Mouse (Mus musculus) forebrain, embryonic 15.5 days (tissue): ENCODE measurements around the gene Guca2b. TPM values are rescaled to one million over a fixed set of nuclear protein-coding genes. Genes with fewer than 3 reads are reported as not detected.
A peak's percentile ranks its signal among the peaks of the same experiment; 100 is the strongest.

Experiments
- ATAC-seq: fragments of 200-750 bp; cut with Nextera tagmentation; replicated peaks from 2 replicates; pipeline ENCODE4 v1.8.0; 2017; ENCODE audit warnings: mild to moderate bottlenecking, moderate TSS enrichment, moderate library complexity
- H3K27ac ChIP-seq: fragments of 300-500 bp; sonication (generic); replicated peaks from 2 replicates; pipeline ENCODE4 v1.5.1; 2015; ENCODE audit warnings: mild to moderate bottlenecking, inconsistent platforms
- H3K27me3 ChIP-seq: fragments of 300-500 bp; sonication (generic); 2 replicates; pipeline ENCODE4 v1.6.1; 2015; ENCODE audit warnings: inconsistent platforms
- H3K36me3 ChIP-seq: fragments of 300-500 bp; sonication (generic); 2 replicates; pipeline ENCODE4 v1.6.1; 2015; ENCODE audit warnings: mild to moderate bottlenecking, inconsistent platforms
- H3K4me1 ChIP-seq: fragments of 300-500 bp; sonication (generic); 2 replicates; pipeline ENCODE4 v1.6.1; 2015; ENCODE audit warnings: inconsistent platforms
- H3K4me2 ChIP-seq: fragments of 300-500 bp; sonication (generic); replicated peaks from 2 replicates; pipeline ENCODE4 v1.6.1; 2015; ENCODE audit warnings: mild to moderate bottlenecking, inconsistent platforms
- H3K4me3 ChIP-seq: fragments of 300-500 bp; sonication (generic); 2 replicates; pipeline ENCODE4 v1.5.1; 2015; ENCODE audit warnings: mild to moderate bottlenecking, inconsistent platforms
- H3K9ac ChIP-seq: fragments of 300-500 bp; sonication (generic); replicated peaks from 2 replicates; pipeline ENCODE4 v1.6.1; 2015; ENCODE audit warnings: mild to moderate bottlenecking, inconsistent platforms
- H3K9me3 ChIP-seq: fragments of 300-500 bp; sonication (generic); 2 replicates; pipeline ENCODE4 v1.6.1; 2016; ENCODE audit warnings: inconsistent platforms
- WGBS: fragments of 180-500 bp; shearing (Covaris S2); methylation state at CpG from one replicate; pipeline ENCODE4 v1.1.7; 2015; ENCODE audit warnings: mixed read lengths; 5-methylcytosine and 5-hydroxymethylcytosine counted together
- polyA plus RNA-seq: library from polyadenylated mRNA; unstranded; fragments of >200 nt; fragmentation: Nextera tagmentation; extraction: Ambion mirVana; gene quantifications from 2 replicates; pipeline ENCODE4 v1.2.1, GENCODE M21; 2015

The Guca2b gene
- polyA plus RNA-seq: not detected in 2 replicates

DNA sequence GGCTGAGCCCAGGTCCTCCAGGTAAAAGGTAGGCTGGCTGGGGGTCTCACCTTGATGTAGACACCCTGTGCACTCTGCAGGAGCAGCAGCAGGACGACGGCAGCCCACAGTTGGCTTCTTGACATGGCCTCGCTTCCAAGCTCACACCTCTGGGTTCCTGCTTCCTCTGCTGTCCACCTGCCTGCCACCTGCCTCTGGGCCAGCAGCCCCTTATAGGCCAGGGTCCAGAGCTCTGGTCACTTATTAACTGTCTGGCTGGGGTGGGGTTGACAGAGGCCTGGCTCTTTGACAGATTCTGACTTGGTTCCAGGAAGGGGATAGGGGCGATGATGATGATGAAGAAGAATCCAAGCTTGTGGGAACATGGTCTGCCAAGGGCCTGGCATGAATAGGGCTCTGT, at the start of gene Guca2b:
TSS of gene Guca2b (minus strand) at position 224 of the 400 bp plus-strand sequence.
- Histone ChIP-seq H3K9me3 (no peaks in the 10 kb centered on the region), H3K4me1 (no peaks in the 10 kb centered on the region), H3K27ac (no peak within 1 kb of the TSS), H3K4me2 (no peak within 1 kb of the TSS), H3K4me3 (no peak within 1 kb of the TSS), H3K27me3 (no peaks in the 10 kb centered on the region), H3K9ac (no peak within 1 kb of the TSS), H3K36me3 (no peaks in the 10 kb centered on the region)
- no peak for ATAC-seq
- WGBS: 90% methylated on average over 4 of the region's 4 CpGs

DNA sequence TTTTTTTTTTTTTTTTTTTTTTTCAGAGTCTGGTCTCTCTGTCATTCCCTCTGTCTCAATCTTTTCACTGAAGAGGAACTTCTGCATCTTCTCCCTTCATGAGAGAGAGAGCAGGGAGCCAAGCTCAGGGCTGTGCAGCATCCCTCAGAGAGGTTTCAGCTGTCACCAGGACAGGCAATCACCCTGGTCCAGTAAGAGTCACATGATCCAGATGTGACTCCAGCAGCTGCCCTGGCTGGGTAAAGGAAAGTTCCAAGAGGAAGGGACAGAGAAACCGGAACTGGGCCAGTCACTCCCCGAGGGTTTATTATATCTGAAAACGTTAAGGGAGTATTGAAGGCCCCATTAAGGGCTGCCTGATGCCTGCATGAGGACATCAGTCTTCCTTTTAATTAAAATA, 49.0 kb upstream of the Guca2b start:
- no peaks in the 10 kb centered on the region for H3K4me1 ChIP-seq
- no peak overlapping the region for H3K4me3 ChIP-seq
- H3K4me2 ChIP-seq: no peak overlapping the region
- no peak for ATAC-seq
- no peaks in the 10 kb centered on the region for H3K9me3 ChIP-seq
- H3K27ac ChIP-seq: no peak overlapping the region
- H3K27me3 ChIP-seq: no peaks in the 10 kb centered on the region
- WGBS: 6% methylated on average over 3 of the region's 3 CpGs
- H3K36me3 ChIP-seq: no peaks in the 10 kb centered on the region
- H3K9ac ChIP-seq: no peak overlapping the region

DNA sequence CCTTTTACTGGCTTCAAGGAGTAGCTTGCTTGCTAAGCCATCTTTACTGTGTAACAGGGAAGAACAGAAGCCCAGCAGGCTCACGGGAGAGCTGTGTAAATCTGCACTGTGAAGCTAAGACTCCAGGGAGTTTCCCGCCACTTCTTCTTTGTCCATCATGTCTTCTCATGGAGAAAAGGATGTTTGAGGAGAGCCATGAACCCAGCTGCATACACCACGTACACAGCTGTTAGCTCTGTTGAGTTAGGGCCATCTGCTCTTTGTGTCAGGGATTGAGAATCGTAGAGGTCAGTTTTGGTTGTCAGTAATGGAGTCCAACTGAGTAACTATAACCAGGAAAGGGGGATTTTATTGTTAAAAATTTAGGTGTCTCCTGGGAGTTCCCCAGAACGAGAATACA, 48.6 kb upstream of the Guca2b start:
- H3K4me3 ChIP-seq: no peak overlapping the region
- no peak overlapping the region for H3K9ac ChIP-seq
- H3K4me2 ChIP-seq: no peak overlapping the region
- H3K9me3 ChIP-seq: no peaks in the 10 kb centered on the region
- ATAC-seq: no peak
- H3K36me3 ChIP-seq: no peaks in the 10 kb centered on the region
- H3K27me3 ChIP-seq: no peaks in the 10 kb centered on the region
- 59% methylated on average over 5 of the region's 5 CpGs for WGBS
- no peaks in the 10 kb centered on the region for H3K4me1 ChIP-seq
- no peak overlapping the region for H3K27ac ChIP-seq

DNA sequence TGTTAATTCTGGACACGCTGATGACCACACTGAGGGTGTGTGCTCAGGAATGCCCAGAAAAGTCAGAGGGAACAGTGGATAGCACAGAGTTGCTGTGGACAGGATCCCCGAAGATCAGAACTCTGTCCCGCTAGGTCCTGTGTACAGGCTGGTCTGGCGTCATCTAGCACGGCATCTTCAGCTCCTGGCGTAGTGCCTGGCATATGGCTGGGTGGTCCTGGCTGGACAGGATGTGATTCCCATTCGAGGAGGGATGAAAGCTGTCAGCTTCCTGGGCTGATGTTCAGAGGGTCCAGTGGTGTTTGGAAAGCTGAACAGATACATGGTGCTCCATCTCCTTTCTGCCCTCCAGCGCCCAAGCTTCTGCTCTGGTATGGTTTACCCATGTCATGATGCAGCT, 45.2 kb upstream of the Guca2b start:
- 87% methylated on average over 8 of the region's 8 CpGs for WGBS
- no peak overlapping the region for H3K4me3 ChIP-seq
- no peaks in the 10 kb centered on the region for H3K36me3 ChIP-seq
- H3K4me1 ChIP-seq: no peaks in the 10 kb centered on the region
- ATAC-seq: no peak
- H3K4me2 ChIP-seq: no peak overlapping the region
- no peak overlapping the region for H3K27ac ChIP-seq
- no peaks in the 10 kb centered on the region for H3K27me3 ChIP-seq
- no peak overlapping the region for H3K9ac ChIP-seq
- no peaks in the 10 kb centered on the region for H3K9me3 ChIP-seq

DNA sequence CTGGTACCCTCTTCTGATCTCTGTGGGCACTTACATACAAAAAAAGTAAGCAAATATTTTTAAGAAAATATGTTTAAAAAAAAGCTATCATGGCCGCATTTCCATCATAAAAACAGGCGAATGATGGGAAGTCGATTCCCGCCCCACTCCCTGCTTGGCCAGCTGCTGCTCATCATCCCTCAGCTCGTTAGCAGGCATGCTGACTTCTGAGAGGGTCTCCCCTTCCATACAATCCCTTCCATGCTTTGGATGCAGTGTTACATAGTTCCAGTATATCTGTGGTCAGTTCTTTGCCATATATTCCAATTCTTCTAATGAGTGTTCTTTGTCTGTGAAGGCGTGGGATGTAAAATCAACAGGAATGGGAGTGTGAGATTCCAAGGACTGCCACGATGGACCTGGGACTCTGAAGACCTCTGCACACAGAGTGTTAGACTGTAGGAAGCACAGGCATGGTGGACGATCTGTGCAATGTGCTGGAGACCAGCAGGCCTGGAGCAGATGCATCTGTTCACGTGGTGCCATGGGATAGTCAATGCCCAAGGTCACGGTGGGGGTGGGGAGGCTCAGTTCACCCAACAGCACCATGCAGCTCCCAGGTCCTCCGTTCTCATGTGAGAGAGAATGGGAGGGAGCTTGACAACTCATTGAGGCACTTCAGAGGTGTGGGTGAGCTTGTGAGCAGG, 42.7 kb upstream of the Guca2b start:
- Histone ChIP-seq H3K27ac (no peak overlapping the region), H3K4me2 (no peak overlapping the region), H3K9ac (no peak overlapping the region), H3K4me3 (no peak overlapping the region), H3K4me1 (no peaks in the 10 kb centered on the region), H3K27me3 (no peaks in the 10 kb centered on the region), H3K9me3 (no peaks in the 10 kb centered on the region), H3K36me3 (no peaks in the 10 kb centered on the region)
- no peak for ATAC-seq
- 89% methylated on average over 11 of the region's 11 CpGs for WGBS

DNA sequence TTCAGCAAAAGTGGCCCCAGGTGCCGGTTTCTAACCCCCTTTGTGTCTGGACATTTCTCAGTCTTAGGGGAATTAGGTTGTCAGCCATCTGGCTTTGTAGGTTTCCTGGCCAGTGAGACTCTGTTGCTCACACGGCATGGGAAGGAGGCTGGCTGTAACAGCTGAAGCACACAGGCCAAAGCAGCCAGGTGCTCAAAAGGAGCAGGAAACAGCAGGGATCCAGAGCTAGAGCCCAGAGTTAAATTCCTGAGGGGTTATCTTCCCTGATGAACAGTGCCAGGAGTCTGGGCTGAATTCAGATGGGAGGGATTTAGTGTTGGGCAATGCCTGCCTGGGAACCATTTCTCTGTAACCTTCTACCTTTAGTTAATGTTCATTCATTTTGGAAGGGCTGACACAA, 39.6 kb upstream of the Guca2b start:
- ATAC-seq: no peak
- H3K4me2 ChIP-seq: no peak overlapping the region
- WGBS: 46% methylated on average over 2 of the region's 2 CpGs
- H3K27ac ChIP-seq: no peak overlapping the region
- H3K9me3 ChIP-seq: no peaks in the 10 kb centered on the region
- no peak overlapping the region for H3K4me3 ChIP-seq
- no peaks in the 10 kb centered on the region for H3K36me3 ChIP-seq
- no peaks in the 10 kb centered on the region for H3K27me3 ChIP-seq
- H3K9ac ChIP-seq: no peak overlapping the region
- H3K4me1 ChIP-seq: no peaks in the 10 kb centered on the region

DNA sequence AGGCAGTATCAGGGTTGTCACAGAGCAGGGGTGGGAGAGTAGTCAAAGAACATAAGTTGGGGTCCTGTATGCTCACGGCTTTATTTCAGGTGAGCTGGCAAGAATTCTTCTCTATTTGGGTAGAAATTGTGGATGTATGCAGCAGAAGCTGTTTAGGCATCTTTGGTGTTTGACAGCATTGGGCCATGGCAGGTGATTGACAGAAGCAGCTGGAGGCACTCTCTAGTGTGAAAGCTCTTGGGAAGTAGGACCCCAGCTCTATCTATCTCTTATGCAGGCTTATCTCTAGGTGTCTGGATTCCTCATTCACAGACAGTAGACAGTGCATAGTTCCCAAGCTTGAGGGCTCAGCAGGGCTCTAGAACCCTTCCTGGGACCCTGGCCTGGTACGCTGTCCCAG, 27.0 kb upstream of the Guca2b start:
- no peaks in the 10 kb centered on the region for H3K4me1 ChIP-seq
- WGBS: 92% methylated on average over 2 of the region's 2 CpGs
- no peak overlapping the region for H3K4me3 ChIP-seq
- no peak overlapping the region for H3K9ac ChIP-seq
- H3K9me3 ChIP-seq: no peaks in the 10 kb centered on the region
- no peaks in the 10 kb centered on the region for H3K27me3 ChIP-seq
- no peak overlapping the region for H3K27ac ChIP-seq
- H3K4me2 ChIP-seq: no peak overlapping the region
- no peaks in the 10 kb centered on the region for H3K36me3 ChIP-seq
- no peak for ATAC-seq

DNA sequence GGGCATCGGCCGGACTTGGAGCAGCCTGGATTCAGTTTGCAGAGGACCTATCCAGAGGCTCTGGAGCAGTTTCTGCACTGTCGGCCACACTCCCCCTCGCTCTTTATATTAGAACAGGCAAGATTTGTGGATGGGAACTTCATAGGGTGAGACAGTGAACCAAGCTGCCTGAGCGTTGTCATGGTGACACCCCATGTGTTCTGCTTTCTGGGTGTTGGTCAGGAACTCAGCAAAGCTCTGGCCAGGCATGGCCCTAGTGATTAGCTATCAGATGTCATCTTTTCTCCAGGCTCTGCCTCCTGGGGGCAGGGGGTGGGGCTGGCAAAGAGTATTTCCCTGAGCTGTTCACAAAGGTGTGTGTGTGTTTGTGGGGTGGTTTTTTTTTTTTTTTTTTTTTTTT, 23.8 kb upstream of the Guca2b start:
- Histone ChIP-seq H3K4me3 (no peak overlapping the region), H3K27ac (no peak overlapping the region), H3K36me3 (no peaks in the 10 kb centered on the region), H3K27me3 (no peaks in the 10 kb centered on the region), H3K9me3 (no peaks in the 10 kb centered on the region), H3K4me1 (no peaks in the 10 kb centered on the region), H3K4me2 (no peak overlapping the region), H3K9ac (no peak overlapping the region)
- whole genome bisulfite sequencing: 49% methylated on average over 5 of the region's 5 CpGs
- ATAC-seq: 0 out of 2 replicates have a peak, but pooled peaks have one; percentile 38

DNA sequence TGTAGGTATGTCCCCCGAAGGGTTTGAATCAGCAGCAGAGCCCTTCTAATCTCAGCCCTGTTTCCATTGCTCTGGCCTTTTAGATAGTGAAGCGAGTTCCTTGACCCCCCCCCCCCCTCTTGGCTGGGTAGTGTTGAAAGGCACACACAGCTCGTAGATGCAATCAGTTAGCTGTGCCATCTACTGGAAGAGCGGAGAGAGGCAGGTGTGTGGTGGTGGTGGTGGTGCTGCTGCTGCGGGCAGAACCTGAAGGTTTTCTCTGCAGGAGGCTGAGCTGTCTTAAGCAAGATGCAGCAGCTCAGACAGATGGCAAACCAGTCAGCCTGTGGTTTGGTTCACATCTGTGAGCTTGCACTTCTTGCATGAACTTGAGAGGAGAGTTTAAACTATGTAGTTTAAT, 13.9 kb upstream of the Guca2b start:
- no peaks in the 10 kb centered on the region for H3K27me3 ChIP-seq
- ATAC-seq: no peak
- H3K4me3 ChIP-seq: no peak overlapping the region
- H3K9ac ChIP-seq: no peak overlapping the region
- peaks cover 21% of the 10 kb centered on the region for H3K4me1 ChIP-seq
- 0 out of 2 replicates have a peak overlapping the region, but pooled peaks have one; percentile 85 for H3K27ac ChIP-seq
- H3K4me2 ChIP-seq: no peak overlapping the region
- H3K9me3 ChIP-seq: no peaks in the 10 kb centered on the region
- WGBS: 36% methylated on average over 5 of the region's 5 CpGs
- no peaks in the 10 kb centered on the region for H3K36me3 ChIP-seq

DNA sequence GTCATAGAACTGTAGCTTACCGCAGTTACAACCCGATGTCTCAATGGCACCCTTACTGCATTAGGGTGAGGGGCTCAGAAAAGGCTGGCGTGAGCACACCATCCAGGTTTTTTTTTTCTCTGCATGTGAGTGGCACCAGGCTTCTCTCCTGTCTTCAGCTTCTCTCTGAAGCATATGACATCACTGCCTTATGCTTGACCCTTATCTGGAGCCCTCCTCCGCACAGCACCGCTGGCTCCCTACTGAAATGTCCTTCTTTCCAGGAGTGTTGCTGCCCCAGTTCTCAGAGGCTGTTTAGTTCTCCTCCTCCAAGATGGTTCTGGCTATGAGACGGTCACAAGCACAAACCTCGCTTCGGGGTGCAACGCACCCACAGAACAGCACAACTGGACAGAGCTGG, 12.4 kb upstream of the Guca2b start:
- ATAC-seq: no peak
- H3K36me3 ChIP-seq: no peaks in the 10 kb centered on the region
- H3K27me3 ChIP-seq: no peaks in the 10 kb centered on the region
- WGBS: 93% methylated on average over 9 of the region's 9 CpGs
- H3K9ac ChIP-seq: no peak overlapping the region
- peak overlapping the region; percentile 85 for H3K27ac ChIP-seq
- no peak overlapping the region for H3K4me3 ChIP-seq
- peaks cover 25% of the 10 kb centered on the region for H3K4me1 ChIP-seq
- no peaks in the 10 kb centered on the region for H3K9me3 ChIP-seq
- no peak overlapping the region for H3K4me2 ChIP-seq

DNA sequence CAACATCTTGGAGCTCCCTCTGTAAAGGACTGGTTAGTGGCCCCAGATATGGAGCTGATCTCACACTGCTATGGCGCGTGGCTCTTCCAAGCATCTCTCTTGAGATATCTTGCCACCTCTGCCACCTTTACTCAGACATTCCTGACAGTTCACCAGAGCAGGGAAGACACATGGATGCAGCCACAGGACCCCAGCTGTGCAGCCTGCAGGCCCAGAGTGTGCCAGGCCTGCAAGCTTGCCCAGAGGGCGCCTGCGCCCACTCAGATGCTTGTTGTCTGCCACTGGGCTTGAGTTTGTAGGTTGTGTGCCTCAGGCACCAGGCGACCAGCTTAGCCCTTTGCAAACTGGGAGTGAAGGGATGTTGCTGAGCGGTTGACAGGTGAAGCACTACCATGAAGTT, 12.0 kb upstream of the Guca2b start:
- H3K9ac ChIP-seq: peak overlapping the region; percentile 19; the same call in 1 of the 2 replicates
- peaks cover 29% of the 10 kb centered on the region for H3K4me1 ChIP-seq
- H3K36me3 ChIP-seq: no peaks in the 10 kb centered on the region
- no peak for ATAC-seq
- 87% methylated on average over 6 of the region's 6 CpGs for WGBS
- no peaks in the 10 kb centered on the region for H3K9me3 ChIP-seq
- H3K27me3 ChIP-seq: no peaks in the 10 kb centered on the region
- no peak overlapping the region for H3K4me3 ChIP-seq
- H3K27ac ChIP-seq: peak overlapping the region; percentile 85
- 0 out of 2 replicates have a peak overlapping the region, but pooled peaks have one; percentile 3 for H3K4me2 ChIP-seq

DNA sequence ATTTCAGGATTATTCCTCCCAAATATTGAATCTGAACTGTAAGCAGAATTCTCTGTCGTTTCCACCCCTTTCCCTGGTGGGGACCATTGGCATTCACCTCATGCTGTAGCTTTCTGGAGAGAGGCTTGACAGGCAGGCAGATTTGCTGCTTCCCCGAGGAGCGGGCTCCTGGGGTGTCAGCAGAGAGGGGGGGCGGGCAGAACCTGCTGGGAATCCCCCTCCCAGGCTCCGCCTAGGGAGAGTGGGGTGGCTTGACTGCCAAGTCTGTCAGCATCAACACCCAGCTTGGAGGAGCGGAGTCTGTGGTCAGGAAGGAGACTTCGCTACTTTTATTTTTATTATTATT, 11.4 kb upstream of the Guca2b start:
- 0 out of 2 replicates have a peak overlapping the region, but pooled peaks have one; percentile 3 for H3K4me2 ChIP-seq
- no peaks in the 10 kb centered on the region for H3K9me3 ChIP-seq
- peak; percentile 73 for ATAC-seq
- H3K36me3 ChIP-seq: no peaks in the 10 kb centered on the region
- H3K9ac ChIP-seq: peak overlapping the region; percentile 19
- H3K27ac ChIP-seq: peak overlapping the region; percentile 85
- H3K4me1 ChIP-seq: peaks cover 30% of the 10 kb centered on the region
- 21% methylated on average over 7 of the region's 7 CpGs for WGBS
- H3K27me3 ChIP-seq: no peaks in the 10 kb centered on the region
- no peak overlapping the region for H3K4me3 ChIP-seq
